Mouse (Mus musculus): Measurements from ENCODE around the gene Tnfrsf4.

The Tnfrsf4 gene

GRCm38 (mm10) chr4:156028580-156028979 lies 14.9 kb downstream of the Tnfrsf4 start:
- in situ Hi-C loops (cut with MboI, MseI) = no loop called here

- in situ Hi-C loops (cut with MboI, MseI) = loop anchor here (5.0 kb wide), 2 partner anchors 33 to 68 kb away; partner anchors contain the start of gene C1qtnf12
These were observed 17.0 kb downstream of the Tnfrsf4 start for GRCm38 (mm10) chr4:156030651-156031118.

GRCm38 (mm10) chr4:156031255-156031592 lies 17.6 kb downstream of the Tnfrsf4 start:
- in situ Hi-C loops (cut with MboI, MseI) = loop anchor here (5.0 kb wide), 2 partner anchors 34 to 69 kb away; partner anchors contain the start of gene C1qtnf12

- in situ Hi-C loops (cut with MboI, MseI) = loop anchor here (5.0 kb wide), 2 partner anchors 34 to 69 kb away; partner anchors contain the start of gene C1qtnf12
These were observed 18.1 kb downstream of the Tnfrsf4 start for GRCm38 (mm10) chr4:156031593-156032391.

GRCm38 (mm10) chr4:156032856-156033255 lies 19.2 kb downstream of the Tnfrsf4 start:
- in situ Hi-C loops (cut with MboI, MseI) = loop anchor here (5.0 kb wide), 2 partner anchors 36 to 71 kb away; partner anchors contain the start of gene C1qtnf12

GRCm38 (mm10) chr4:156033476-156034119 lies 20.0 kb downstream of the Tnfrsf4 start:
- in situ Hi-C loops (cut with MboI, MseI) = loop anchor here (5.0 kb wide), 2 partner anchors 36 to 71 kb away; partner anchors contain the start of gene C1qtnf12

GRCm38 (mm10) chr4:156034301-156034700 lies 20.7 kb downstream of the Tnfrsf4 start:
- in situ Hi-C loops (cut with MboI, MseI) = loop anchor here (5.0 kb wide), 2 partner anchors 37 to 72 kb away; partner anchors contain the start of gene C1qtnf12

- in situ Hi-C loops (cut with MboI, MseI) = loop anchor here (5.0 kb wide), 2 partner anchors 38 to 73 kb away; partner anchors contain the start of gene C1qtnf12
These were observed 21.3 kb downstream of the Tnfrsf4 start for GRCm38 (mm10) chr4:156034901-156035300.

GRCm38 (mm10) chr4:156044754-156045153 lies 31.1 kb downstream of the Tnfrsf4 start:
- in situ Hi-C loops (cut with MboI, MseI) = no loop called here

- in situ Hi-C loops (cut with MboI, MseI) = no loop called here
These were observed 36.1 kb downstream of the Tnfrsf4 start for GRCm38 (mm10) chr4:156049779-156050178.

- in situ Hi-C loops (cut with MboI, MseI) = no loop called here
These were observed 36.8 kb downstream of the Tnfrsf4 start for GRCm38 (mm10) chr4:156050391-156050980.

- in situ Hi-C loops (cut with MboI, MseI) = no loop called here
These were observed 39.5 kb downstream of the Tnfrsf4 start for GRCm38 (mm10) chr4:156053113-156053512.

- in situ Hi-C loops (cut with MboI, MseI) = no loop called here
These were observed 40.5 kb downstream of the Tnfrsf4 start for GRCm38 (mm10) chr4:156054130-156054529.

GRCm38 (mm10) chr4:156054606-156055005 lies 41.0 kb downstream of the Tnfrsf4 start:
- in situ Hi-C loops (cut with MboI, MseI) = loop anchor here (5.0 kb wide), 2 partner anchors 43 to 83 kb away; no protein-coding TSS in a partner anchor

- in situ Hi-C loops (cut with MboI, MseI) = loop anchor here (5.0 kb wide), 2 partner anchors 42 to 82 kb away; no protein-coding TSS in a partner anchor
These were observed 41.5 kb downstream of the Tnfrsf4 start for GRCm38 (mm10) chr4:156055173-156055572.

GRCm38 (mm10) chr4:156057702-156058101 lies 44.1 kb downstream of the Tnfrsf4 start:
- in situ Hi-C loops (cut with MboI, MseI) = loop anchor here (5.0 kb wide), 2 partner anchors 40 to 80 kb away; no protein-coding TSS in a partner anchor

- in situ Hi-C loops (cut with MboI, MseI) = loop anchor here (5.0 kb wide), 2 partner anchors 38 to 78 kb away; no protein-coding TSS in a partner anchor
These were observed 45.2 kb downstream of the Tnfrsf4 start for GRCm38 (mm10) chr4:156058826-156059225.

GRCm38 (mm10) chr4:156059261-156059660 lies 45.6 kb downstream of the Tnfrsf4 start, which contains the start of gene Ttll10:
Gene Ttll10 (minus strand): TSS chr4:156059414.
- in situ Hi-C loops (cut with MboI, MseI) = loop anchor here (5.0 kb wide), 2 partner anchors 38 to 78 kb away; no protein-coding TSS in a partner anchor

GRCm38 (mm10) chr4:156059713-156060112 lies 46.1 kb downstream of the Tnfrsf4 start:
- in situ Hi-C loops (cut with MboI, MseI) = loop anchor here (5.0 kb wide), 2 partner anchors 38 to 78 kb away; no protein-coding TSS in a partner anchor

- in situ Hi-C loops (cut with MboI, MseI) = no loop called here
These were observed 50.3 kb downstream of the Tnfrsf4 start for GRCm38 (mm10) chr4:156063861-156064509.

GRCm38 (mm10) chr4:156064510-156064897 lies 50.9 kb downstream of the Tnfrsf4 start:
- in situ Hi-C loops (cut with MboI, MseI) = no loop called here

All from T-helper 2 cell (primary cell).